Mouse (Mus musculus): ENCODE measurements at regions not wholly inside any gene's neighbourhood (a gene's known extent, or its start where the extent isn't known, plus 50 kb on each side); places are given as distances from the start of the nearest gene placed in this dataset.
A peak's percentile ranks its signal among the peaks of the same experiment; 100 is the strongest.

DNA sequence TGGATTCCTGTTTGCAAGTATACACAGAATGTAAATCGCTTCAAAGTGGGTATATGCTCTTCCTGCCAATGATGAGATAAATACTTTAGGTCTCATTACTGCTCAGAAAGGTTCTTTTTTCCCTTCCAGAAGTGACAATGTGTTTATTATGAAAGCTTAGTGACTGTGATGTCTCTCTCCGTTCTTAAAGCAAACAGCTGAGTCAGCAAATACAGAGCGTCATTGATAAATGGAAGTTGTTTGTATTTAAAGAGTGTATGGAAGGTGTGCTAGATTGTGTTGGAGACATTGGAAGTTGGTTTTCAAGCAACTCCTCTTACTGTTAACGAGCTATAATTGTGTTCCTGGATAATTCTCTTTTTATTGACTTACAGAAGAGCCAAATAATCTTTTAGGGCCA, 408.0 kb downstream of the Prr30 start:
- DNase-seq = no peak

DNA sequence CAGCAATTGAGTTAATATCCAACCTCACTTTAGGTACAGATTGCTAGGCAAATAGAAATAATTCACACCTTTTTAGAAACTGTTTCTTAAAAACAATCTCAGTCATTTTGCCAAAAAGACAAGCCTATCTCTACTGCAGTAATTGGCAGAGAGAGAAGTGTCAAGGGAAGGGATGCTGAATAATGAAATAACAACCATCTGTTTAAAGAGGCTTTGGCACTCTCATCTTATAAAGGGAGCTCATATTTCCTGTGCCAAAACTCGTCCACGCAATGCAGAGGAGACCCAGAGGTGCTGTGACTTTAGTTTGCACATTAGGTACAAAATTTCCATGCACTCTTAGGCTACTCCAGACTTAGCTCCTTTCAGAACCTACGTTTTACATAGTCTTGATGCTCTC, 418.2 kb downstream of the Prr30 start:
- no peak for DNase-seq

DNA sequence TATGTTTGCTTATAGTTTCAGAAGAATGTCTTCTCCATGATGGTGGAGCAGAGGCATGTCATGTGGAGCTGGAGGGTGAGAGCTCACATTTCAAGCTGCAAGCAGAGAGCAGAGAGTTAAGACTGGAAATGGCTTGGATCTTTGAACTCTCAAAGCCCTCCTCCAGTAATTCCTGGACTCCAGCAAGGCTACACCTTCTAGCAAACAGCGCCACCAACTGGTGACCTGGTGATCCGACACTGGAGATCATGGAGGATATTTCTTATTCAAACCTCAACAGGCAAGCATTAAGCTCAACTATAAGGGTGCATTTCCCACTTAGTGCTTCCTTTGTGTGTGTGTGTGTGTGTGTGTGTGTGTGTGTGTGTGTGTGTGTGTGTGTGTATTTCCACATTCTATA, 446.2 kb downstream of the Prr30 start:
- no peak for DNase-seq

DNA sequence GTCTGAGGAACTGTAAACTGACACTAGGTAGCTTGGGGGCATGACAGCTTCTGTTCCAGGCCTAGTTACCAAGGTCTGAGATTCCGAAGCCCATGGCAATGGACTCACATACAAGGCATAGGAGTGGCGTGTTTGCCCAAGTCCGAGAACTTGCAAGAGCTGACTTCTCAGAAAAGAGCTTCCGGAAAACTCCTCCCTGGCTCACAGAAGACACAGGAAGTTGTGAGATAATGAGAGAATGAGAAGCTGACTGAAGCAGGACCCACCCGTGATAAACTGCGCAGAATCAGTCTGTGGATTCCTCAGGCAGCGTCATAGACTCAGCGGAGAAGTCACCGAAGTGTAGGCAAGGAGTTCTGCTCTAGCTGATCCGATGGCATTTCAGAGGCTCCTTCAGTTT, 447.4 kb downstream of the Prr30 start:
- no peak for DNase-seq

DNA sequence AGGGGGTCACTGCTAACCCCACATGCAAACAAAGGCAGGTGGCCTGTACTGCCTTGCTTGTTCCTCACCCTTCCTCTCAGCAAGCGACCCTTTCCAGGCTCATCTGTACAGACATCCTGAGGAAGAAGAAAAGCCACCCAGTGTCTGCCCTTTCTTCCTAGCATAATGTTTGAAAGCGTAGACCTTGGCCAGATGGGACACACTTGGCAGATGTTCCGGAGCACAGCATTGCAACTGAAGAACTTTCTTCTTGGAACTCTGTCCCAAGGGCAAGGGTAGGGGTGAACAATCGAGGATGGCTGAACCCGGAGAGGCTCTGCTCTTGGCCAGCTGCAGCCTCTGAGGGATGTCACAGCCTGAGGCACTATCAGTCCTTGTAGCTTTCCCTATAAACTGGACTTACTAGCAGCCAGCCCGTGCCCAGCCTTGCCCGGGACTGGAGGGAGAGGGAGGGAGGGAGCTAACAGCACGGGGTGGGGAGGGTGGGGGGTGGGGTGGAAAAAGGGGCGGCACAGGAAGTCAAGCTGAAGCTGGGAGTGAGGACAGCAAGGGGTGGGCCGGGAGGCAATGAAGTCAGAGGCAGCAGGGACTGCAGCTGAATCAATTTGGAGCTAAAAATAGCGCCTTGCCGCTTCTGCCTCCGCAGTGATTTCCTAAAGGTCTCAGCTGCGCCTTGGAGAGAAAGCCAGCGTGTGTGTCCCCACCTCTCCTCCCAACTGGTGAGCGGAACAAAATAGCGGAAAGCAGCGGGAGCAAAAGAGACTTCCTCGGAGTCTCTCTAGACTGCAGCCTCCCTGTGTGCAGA, 450.2 kb downstream of the Prr30 start:
- DNase-seq = peak; percentile 80

DNA sequence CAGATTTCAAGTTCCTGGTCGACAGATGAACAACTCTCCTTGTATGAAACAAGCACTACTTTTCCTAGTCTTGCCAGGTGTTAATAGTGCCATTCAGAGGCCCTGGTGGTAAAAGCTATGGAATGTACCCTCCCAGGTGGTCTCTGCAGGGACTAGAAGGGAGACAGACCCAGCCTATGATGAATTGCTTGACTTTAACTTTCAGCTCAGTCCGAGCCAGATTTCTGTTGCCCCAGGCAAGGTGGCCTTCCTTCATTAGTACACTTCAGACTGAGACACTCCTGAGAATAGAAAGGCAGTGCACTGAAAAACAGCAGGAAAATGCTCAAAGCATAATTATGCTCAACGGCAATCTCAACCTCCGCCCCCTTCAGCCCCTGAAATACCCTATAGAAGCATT, 450.8 kb upstream of the Klf12 start:
- DNase-seq = no peak

DNA sequence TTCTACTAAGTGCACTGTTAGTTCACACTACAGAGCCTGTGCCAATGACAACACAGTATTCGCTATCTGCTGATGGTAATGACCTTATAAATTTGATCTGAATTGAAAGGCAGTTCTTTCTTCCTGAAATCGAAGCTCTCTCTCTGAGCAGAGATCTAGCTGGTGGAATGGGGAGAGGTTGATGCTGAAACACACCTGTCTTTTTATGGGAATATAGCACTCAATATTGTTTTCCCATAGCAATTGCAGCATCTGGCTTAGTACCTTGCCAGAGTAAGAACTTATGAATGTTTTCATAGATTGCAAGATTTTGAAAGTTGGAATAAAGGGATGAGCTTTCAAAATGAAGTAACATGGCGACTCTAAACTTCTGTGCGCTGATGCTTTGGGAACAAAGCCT, 444.0 kb upstream of the Klf12 start:
- DNase-seq = no peak

DNA sequence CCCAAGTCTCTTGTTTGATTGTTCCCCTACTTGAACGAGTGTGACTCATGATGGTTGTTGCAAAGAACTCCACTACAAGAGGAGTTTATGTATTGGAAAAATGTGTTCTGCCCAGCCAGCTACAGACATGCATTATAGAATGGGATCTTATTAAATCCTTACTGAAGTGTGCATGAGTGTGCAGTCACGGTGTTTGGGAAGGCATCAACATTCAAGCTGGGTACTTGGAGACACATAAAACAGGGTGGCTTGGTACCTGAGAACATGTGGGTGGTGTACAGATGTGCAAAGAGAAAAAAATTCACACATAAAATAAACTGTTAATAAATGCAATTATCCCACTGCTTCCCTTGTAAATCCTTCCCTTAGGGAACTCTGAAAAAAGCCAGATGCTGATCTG, 443.2 kb upstream of the Klf12 start:
- DNase-seq = no peak

DNA sequence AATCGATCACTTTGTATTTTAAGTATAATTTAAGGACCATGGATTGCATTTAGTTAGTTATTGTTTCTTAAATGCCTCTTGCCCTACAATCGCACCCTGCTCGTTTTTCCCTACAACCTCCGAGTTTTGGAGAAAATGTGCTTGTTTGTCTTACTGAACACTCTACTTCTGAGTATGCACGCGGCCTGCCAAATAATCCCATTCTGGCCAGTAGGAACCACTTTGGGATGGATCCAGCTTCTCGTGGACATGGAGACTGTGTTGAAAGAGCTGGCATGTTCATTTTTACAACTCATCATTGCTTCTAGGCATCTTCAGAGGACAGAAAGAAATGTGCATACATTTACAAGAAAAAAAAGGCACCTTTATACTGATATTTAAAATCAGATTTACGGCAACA, 440.5 kb upstream of the Klf12 start:
- DNase-seq = no peak

DNA sequence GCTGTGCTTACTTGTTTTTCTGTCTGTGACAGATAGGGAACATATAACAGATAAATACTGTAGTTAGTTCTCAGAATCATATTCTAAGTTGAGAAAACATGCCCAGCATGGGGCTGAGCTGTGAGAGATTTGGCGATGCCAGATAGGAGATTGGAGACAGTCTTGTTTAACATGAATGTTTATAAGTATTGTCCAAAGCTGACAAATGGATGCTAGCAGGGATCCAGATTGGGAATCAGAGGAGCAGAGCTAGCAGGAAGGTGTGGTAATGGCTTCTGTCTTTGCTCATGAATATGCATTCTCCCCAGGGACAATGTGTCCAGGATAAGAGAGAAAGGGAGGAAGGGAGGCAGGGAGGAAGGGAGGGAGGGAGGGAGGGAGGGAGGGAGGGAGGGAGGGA, 436.2 kb upstream of the Klf12 start:
- no peak for DNase-seq

DNA sequence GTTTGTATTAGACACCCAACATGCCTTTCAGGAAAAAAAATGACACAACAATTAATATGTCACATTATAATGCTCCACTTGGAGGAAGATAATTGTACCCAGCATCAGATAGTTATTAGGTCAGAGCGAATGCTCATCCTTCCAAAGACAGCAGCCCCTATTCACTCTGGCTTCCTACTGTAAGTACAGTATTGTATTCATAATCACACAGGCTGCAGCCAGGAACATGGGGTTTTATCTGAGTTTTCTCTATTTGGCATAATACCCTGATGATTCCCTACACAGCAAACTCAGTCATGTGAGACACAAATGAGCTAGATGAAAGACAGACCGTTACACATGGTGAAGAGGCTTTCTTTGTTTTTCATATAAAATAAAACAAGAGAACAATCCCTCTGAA, 430.5 kb upstream of the Klf12 start:
- DNase-seq = no peak

DNA sequence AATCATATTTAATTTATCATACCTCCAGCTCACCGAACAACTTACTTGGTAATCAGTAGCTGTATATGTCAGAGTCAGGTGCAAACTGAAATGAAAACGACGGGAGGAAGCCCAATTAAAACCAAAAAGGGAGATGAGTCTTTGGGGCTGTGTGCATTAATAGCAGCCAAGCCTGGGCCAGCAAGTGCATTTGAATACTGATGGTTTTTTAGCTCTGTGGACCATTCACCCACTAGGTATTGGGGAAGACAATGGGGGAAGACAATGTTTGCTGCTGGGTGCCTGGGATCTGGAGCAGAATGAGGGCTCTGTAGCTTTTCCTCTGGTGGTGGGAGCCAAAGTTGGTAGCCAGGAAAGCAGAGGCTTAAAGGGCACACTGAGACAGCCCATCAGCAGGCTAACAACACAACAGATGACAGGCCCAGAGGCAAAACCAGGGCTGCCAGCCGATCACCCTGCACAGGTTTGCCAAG, 429.6 kb upstream of the Klf12 start:
- no peak for DNase-seq

DNA sequence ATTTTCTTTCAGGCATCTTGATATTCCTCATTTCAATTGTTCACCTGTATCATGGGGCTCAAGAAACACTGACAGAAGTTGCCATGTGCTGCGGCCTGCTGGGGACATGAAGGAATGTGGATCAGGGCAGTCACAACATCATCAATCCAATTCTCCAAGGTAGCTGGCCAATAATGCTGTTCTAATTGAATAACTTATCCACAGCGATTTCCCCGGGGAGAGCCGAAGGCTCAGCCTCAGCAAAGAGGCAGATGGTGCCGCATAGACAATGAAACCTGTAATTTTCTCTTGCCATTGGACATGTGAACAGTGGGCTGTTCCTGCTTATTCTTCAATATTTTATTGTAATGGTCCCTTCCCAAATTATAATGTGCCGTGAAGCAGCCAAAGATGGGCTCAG, 429.1 kb upstream of the Klf12 start:
- DNase-seq = no peak

DNA sequence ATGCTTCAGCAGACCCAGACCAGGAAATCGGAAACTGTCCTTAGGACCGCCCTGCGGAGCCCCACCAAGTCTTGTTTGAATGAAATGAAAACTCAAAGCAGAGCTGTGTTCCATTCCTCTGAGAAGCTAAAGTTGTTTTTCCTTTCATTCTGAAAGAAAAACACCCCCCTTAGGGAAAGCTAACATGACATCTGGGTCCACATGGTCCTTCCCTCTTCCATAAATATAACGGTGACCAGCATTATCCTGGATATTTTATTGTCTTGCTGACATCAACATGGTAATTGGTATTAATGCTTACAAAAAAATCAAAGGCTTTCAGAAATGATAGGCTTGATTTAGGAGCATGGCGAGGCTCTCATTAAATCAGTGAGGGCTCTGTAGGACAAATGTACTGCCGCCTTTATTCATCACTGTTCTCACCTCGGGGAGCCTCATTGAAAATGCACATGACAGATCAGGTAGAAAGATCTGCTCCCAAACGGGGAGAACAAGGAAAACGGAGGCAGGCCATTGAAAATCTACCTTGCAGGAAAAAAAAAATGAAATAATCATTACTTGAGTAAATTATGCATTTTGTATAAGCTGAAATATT, 381.0 kb upstream of the Klf12 start:
- no peak for DNase-seq

DNA sequence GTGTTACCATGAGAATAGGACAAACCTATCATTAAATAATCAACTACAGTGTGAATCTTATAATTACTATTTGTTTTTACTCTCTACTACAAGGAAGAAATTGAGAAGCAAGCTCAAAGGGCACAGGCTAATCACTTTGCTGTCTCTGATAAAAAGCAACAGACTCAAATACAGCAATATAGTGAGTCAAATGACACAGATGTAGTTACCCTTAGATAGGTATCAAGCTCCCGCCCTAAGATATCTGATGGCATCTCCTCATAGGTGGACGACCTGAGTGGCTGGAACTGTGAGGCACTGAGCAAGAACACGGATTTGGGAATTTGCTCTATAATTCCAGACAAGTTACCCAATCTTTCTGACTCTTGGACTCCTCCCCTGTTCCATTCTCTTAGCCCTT, 379.7 kb upstream of the Klf12 start:
- no peak for DNase-seq

DNA sequence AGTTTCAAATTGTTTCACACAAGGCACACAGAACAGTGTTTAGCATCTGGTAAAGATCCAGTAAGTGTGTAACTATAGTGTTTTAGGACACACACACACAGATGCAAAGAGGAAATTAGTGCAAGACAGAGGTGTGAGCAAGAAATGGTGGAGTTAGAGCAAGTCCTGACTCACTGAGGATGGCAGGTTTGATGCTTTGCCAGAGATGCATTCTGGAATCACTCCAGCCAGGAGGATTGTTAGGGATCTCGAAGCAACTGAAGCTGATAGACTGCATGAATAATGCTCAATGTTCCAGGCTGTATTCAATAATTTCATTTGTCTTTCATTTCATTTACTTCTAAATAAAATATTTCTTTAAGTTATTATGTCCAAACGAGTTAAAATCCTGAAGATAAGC, 357.6 kb upstream of the Klf12 start:
- no peak for DNase-seq

DNA sequence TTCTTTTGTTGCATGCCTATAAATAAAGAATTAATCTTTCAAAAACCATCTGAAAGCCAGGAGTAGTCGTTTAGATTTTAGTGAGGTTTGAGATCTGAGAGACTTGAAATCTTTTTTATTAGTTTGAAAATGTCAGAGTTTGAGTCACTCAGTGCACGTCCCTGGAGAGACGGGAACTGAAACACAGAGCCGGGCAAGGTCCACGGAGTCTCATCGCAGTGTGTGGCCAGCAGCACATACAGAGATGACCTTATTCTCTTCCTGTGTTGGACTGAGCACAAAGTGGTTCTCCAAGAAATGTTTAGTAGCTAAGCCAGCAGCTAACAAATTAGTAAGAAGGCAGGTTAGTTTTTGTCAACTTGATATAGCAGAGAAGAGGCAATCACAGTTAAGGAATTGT, 350.0 kb upstream of the Klf12 start:
- no peak for DNase-seq

DNA sequence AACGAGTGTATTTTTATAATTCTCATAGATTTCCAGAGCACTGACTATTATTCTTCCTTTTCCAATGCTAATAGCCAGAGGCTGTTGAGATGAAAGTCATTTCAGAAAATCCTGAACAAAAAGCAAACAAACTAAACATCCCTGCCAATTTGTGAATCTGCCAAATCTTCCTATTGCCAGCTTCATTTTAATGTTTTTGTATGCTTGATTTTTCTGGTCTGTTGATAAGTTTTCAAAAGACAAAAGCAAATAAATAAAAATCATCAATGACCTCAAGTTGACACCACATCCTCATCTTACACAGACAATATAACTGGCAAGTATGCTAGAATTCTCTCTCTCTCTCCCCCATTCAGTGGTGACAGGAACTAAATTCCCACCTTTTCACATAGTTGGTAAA, 347.2 kb upstream of the Klf12 start:
- DNase-seq = no peak

DNA sequence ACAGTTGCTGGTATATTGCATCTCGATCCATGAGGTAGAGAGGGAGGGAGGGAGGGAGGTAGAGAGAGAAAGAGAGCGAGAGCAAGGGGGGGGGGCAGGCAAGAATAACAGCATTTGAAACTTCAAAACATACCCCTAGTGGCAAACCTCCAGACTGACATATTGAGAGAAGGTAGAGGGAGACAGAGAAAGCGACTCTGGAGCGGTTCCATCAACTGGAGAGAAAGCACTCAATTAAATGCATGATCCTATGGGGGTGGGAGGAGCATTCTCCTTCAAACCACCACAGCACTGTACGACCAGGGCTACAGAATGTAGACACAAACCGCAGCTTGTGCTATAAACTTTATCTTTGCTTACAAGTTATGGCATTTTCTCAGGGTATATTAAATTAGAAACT, 345.7 kb upstream of the Klf12 start:
- no peak for DNase-seq

DNA sequence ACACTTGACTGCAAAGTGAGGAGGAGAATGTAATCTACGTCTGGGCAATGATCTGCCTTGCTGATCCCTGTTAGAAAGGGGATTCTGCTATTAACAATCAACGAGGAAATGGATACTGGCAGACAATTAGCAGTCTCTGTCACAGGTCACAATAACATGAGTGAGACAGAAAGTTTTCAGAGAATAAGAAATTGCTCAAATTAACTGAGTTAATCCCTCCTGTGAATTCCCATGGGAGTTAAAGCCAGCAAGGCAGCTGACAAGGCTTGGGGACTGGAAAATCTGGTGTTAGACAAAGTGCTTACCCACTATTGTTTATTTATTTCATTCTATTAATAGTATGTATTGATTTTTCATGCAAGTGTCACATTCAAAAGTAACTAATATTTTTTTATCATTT, 343.0 kb upstream of the Klf12 start:
- DNase-seq = no peak

DNA sequence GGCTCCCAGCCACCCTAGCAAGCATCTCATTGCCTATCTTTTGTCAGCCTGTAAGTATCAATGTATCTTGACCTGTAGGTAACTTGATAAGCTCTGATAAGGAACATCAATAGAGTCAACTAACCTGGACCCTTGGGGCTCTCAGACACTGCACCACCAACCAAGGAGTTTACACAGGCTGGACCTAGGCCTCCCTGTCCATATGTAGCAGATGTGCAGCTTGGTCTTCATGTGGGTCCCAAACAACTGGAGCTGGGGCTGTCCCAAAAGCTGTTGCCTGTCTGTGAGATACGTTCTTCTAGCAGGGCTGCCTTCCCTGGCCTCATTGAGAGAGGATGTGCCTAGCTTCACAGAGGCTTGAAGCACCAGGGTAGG, 335.2 kb upstream of the Klf12 start:
- DNase-seq = no peak

DNA sequence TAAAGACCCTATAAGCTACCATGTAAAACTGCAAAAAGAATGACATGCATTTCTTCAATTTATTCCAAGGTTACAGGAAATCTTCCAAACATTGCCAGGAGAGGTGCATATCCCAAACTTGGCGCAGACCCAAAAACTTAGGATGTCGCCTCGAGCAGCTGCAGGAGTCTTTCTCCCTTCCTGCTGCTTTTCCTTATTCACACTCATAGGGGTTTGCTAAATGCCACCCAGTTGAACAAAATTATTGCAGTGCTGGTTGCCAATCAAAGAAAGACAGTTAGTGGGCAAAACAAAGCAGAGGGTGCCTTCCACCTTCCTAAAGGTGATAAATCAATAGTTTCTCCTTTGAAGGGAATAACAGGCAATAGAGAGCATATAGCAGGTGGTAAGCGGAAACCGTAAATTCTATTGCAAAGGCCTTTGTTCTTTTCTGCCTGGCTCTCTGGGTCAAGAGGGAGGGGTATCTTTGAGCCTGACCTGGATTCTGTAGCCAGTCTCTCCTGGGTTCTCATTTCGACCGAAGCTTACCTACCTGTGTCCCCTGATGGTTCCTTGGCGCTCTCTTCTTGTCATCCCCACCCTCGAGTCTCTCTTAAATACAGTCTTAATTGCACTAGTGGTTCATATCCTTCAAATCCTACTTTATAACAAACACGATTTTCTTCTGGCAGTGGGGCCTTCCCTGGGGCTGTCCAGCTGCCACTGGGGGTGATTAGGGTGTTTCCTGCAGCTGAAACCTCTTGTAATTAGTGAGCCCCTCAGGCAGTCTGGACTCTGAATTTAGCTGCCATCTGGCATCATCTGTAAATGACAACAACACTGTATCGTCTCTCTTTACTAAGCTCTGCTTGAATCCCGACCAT, 334.5 kb upstream of the Klf12 start:
- DNase-seq = no peak

DNA sequence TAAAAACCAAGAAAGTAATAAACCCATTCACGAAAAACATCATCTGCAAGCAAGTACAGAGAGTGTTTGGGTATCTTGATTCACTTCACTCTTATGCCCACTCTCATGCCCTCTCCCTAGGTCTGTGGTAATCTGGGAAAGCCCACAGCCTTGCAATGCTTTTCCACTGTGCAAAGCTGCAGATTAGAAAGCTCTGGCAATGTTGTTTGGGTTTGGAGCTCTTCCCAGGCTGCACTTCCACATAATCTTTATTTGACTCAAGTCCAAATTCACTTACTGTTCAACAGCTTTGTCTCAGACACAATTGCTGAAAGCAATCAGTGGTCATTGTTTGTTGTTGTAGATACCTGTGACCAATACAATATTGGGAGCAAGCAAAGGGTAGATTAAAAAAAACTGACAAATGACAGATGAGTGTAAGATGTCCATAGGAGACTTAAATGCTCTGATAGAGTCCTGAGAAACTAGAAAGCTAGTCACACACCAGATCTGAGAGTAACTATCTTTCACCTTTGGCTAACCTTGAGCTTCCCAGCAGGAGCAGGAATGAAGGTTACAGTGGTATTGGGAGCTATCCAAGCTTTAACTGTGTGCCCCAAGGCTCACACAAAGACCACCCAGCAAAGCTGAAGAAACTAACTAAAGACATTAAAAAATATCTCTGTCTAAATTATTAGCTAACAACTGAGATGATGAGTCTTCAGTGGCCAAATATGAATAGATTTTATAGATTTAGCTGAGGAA, 325.7 kb upstream of the Klf12 start:
- no peak for DNase-seq

Data from layer of hippocampus, adult 9-11 months (tissue).